Mouse (Mus musculus) brain, embryonic 18.5 days (tissue): Measurements from ENCODE around the gene Lrrtm4.

Experiments used
- DNase-seq: peaks from one replicate; pipeline ENCODE4 v3.0.0-alpha.2; 2012; ENCODE audit warnings: low read depth, low spot score

The Lrrtm4 gene

DNA sequence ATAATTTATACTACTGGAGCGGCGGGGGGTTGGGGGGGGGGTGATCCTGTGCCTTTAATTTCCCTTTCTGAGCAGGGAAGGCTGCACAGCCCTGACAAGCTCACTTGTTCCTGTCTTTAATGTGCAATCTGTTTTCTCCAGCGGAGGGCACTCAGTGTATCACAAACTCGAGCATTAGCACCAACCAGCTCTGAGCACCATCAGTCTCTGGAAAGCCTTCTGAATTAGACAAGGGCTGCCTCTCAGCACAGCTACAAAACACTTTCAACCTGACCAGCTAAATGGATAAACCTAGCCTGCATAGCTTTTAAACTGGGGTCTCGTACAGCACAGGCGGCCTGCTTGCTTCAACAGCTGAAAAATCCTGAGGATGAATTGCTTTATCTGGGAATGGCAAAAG is at the start of gene Lrrtm4:
Lrrtm4 (plus strand) TSS at position 113 of the 400 bp plus-strand sequence.
- peak; percentile 71 for DNase-seq

DNA sequence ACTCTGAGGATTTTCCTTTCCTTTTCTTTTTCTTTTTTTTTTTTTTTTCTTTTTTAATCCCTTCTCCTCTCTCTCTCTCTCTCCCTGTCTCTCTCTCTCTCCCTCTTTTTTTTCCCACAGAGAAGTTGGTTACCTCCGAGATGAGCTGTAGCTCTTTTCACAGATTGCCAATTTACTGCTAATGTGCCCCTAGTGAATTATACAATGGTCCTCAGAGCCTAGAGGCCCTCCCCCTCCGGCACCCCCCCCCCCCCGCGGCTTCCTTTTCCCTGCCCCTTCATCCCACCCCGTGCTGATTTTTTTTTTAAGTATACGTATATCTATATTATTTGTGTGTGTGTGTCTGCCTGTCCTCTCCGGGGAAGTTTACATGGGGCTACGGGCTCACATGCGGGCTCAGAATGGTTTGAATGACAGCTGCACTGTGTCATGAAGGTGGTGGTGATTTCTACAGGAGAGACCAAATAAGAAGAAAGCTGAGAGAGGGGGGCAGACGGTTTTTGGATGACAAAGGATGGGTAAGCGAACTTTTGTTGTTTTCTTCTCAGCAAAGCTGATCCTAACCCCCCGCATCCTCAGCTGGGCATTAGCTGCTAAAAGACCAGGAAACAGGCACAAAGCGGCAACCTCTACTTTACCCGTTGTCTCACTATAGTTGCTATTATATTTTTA is 648 bp downstream of the Lrrtm4 start:
- no peak for DNase-seq

DNA sequence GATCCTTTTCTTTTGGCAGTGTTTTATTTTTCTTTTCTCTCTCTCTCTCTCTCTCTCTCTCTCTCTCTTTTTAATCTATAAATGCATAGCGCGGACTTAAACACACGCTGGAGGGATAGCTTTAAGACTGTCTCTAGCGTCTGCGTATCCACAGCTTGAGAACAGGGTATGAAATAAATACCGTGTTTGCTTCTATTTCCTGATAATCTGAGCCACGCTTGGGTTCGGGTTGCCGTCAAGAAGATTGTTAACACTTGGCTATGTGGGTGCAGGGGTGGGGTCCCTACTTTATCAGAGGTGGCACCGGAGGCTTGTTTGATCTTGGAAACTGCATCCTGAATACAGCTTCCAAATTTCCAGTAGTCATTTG is 1.2 kb downstream of the Lrrtm4 start:
- no peak for DNase-seq

DNA sequence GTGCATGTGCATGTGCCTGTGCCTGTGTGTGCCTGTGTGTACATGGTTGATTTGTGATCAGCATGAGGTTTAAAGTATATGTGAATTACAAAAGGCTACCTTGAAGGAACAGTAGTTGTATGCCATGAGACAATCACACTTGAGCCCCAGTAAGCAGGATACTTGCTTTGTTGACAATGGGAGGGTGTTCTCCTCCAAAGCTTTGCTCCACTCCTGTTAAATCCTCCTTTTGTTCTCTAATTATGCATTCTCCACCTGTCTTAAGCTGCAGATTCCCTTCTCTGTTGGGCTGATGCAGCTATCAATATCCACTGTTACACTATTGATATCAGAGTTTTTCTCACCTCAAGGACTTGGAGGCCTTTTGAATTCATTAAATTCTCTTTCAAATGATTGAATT is 38.2 kb downstream of the Lrrtm4 start:
- no peak for DNase-seq

DNA sequence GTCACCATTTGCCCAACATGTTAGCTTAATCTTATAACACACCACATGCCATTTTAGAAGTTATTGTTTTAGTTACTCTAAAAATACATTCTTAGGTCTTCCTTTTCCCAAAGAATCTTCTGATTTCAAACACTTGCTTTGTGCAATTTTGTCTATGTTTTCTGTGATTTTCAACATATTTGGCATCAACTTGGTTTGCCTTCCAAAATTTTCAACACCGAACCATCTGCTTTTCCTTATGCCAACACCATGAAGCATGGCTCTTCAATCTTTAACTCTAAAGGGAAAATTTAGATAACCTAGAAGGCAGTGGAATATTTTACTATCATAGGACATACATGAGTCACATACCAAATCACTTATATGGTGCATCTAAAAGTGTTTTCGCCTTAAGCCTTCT is 59.3 kb downstream of the Lrrtm4 start:
- DNase-seq, result peak; percentile 39

DNA sequence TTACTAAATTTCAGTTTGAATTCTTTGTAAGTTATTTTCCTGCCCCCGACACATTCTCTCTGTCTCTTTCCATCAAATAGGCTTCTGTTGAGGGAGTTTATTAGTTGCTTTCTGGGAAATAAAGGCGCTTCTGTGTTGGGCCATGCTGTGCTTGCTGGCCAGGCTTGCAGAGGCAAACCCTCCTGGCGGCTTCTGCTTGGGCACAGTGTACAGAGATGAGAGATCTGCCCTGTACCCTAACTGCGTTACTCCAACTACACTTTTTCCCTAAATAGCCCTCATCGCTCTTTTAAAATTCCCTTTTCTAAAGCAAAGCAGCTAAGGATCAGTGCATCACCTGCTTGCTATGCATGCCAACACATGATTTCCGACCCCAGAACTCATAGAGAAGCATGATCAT is 60.6 kb downstream of the Lrrtm4 start:
- no peak for DNase-seq

DNA sequence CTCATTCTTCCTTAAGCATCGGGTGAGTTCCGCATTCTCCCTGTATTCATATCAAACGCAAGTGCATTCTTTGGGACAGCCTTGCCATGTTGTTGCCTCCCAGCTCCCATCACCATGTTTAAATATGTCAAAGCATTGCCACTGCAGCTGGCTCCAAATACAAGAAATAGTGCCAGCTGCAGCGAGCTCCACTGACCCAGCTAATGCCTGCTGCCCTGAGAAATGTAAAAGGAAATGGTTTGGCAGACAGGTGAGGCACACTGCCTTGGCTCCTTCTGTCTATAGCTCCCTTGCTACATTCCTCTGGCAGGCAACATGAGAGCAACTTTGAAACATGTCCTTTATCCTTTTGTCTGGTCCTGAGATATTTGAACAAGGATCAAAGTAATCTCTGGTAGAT is 76.2 kb downstream of the Lrrtm4 start:
- no peak for DNase-seq

DNA sequence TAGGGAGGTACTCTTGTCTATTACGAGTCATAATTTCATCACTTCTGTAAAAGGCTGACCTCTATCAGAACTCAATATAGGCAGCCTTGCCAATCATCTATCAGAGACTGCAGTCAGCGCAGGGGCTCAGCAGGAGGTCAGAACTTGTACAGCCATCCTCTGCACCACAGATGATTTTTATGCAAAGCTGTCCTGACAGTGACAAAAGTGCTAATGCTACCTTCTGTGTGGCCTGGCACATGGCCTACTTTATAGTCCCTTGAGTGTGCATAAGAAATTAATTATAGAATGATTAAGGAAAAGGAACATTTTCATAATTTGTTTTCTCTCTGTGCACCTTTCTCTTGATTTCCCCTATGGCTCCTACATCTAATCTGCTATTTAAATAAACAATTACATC is 86.7 kb downstream of the Lrrtm4 start:
- DNase-seq, result no peak

DNA sequence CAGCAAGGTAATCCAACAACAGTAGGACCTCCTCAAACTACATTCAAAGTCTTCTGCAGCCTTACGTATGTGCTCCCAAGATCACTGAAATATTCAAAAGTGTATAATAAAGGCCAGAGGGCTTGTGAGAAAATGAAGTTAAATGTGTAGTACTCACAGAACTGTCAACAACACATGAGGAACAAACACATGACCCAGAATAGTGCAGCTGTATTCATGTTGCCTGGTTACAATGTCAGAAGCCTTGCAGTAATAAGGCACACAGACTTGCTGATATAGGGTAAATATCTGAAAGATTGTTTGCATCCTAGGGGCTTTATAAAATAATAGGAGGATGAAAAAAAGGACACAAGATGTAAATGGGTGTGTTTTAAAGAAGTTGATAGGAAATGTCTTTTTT is 87.2 kb downstream of the Lrrtm4 start:
- DNase-seq, result no peak

DNA sequence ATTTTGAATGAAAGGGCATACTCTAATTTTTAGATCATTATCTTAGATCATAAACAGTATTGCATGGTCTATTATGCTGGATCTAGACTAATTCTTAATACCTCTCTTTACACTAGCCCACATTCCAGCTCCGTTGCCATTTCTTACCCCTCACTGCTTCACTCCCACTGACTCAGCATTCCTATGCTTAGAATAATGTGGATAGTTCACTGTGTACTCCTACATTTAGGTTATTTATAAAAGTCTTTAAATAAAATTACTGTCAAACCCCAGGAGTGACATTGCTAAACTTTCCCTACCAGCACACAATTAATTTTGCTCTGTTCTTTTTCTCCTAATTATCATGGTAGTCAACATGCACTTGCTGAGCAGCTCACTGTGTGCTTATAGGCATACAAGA is 107.7 kb downstream of the Lrrtm4 start:
- no peak for DNase-seq

DNA sequence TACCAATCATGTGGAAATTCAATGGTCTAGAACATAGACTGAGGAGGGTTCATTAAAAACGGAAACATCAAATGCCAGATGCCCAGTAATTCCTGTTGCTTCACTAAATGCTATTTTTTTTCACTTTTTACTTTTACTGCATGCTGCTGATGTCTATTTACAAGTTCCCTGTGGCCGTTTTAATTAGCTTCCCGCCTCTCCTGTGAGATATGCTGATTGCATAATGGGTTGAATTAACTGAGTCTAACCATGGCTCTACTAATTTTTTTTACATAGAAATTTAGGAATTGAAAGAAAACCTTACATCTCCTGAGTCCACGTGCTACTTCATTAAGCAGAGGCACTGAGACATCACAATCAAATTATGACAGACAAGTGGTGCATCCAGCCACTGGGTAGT is 143.9 kb downstream of the Lrrtm4 start:
- DNase-seq, result no peak

DNA sequence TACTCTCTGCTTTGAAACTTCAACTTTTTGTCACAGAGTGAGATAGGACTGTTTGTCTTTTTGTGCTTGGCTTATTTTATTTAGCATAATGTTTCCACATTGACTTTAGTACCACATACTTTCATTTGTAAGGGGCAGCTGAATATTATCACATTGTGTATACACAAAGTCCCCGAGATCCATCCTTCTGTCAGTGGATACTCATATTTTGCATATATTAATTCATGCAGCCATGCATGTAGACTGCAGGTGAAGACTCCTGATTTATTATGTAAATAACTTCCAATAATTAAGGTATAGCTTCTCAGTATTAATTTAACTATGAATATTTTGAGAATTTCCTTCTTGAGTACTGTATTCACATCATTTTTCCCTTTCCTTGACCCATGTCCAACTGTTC is 163.2 kb downstream of the Lrrtm4 start:
- no peak for DNase-seq

DNA sequence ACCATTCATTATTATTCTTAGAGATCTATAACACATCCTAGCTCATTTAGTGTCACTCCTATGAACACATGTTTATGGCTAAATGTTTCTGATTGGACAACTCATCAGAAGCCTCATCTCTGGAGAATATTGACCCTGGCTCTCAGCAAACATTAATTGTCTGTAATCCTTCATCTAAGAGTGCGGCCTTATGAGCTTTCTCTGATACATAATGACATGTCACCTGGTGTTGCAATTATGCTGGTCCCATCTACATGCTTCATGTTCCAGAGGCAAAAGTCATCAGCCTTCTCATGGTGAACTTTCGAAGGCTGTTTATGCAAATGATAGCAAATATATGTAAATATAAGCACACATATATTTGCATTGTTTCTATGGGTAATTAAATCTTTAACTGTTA is 163.7 kb downstream of the Lrrtm4 start:
- DNase-seq, result no peak

DNA sequence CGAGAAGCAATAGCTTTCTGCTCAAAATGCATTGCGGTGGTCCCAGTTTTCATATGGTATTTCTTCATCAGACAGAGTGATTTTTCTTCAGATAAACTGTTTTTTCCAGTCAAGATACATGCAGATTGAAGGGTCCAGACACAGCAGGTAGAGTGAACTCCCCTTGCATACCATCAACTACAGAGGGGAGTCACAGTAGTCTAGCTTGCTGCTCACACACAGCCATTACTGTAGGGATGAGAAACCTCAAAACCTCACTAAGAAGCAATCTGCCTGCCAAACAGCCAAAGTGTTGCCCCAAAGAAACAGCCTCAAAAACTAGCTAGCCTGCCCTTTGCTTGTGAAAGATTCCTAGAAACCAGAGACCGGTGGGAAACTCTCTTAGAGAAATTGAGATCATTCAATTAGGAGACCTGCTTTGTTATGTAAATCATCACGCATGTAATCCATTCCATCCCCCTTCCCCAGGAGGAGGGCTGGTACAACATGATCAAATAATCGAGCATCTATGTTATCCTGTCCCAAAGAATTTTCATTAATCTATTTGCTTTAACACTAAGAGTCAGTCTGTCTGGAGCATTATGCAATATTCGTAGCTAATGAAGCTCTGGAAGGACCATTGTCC is 166.9 kb downstream of the Lrrtm4 start:
- DNase-seq, result no peak

DNA sequence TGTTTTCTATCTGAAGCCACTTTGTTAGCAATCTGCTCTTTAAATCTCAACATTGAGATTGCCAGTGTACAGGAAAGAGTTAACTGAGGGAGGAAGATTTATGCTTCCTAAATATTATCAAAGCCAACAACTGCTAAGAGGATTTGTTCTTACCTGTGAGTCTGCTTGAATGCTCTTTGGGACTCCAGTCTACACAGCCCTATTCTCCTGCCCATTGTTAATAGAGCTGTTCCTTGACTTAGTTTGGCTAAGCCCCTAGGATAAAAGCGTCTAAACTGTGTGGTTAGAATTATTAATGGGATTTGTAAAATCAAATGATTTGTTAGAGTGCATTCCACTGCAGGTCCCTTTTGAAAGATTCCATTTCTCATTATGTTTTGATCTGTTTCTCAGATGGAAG is 168.1 kb downstream of the Lrrtm4 start:
- no peak for DNase-seq

DNA sequence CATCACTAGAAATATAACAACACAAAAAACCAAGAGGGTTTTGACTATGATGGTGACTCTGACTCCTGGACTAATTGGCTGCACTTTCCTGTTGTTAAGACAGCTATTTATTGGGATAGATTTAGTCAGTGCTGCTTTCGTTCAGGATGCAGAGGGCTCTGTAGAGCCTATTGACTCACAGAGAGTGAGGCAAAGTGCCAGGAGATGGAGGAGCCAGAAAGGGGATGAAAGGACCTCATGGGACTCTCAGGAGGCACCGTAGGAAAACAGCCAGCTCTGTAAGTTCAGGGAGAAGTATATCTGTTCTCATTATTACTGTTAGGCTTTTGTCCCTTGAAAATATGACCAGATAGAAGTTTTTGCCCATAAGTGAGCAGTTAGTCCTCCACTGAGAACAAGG is 190.8 kb downstream of the Lrrtm4 start:
- no peak for DNase-seq

DNA sequence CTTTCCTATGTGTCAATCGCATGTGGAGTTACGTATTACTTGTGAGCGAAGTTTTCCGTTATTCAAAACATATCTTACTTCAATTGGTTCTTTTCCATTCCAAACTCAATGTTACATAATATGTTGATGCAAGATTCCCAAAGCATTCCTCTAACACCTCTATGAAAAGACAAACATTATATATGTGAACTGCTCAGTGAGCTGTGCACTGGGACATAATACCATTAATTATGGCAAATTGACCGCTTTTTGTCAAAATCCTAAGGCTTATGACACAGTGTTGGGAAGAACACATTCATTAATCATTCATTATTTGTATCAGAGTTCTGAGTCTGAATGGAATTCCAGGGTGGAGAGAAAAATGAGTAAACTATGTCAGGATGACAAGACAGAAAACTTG is 191.6 kb downstream of the Lrrtm4 start:
- no peak for DNase-seq

DNA sequence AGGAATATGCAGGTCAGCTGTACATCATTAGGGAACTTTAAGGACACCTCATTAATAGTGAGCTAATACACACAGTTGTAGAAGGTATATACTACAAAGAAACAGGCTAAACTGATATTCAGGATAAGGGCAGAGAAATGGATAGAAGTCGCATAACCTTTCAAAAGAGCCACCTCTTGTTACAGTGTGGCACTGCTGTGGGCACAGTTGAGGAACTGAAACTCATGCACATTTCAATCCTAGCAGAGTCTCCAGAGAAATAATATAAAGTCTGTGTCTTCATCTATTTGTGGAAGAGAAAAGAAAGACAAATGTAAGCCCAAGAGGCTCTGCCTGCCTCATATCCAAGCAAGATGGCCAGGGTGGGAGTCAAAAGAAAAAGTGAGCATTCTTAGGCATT is 242.9 kb downstream of the Lrrtm4 start:
- no peak for DNase-seq

DNA sequence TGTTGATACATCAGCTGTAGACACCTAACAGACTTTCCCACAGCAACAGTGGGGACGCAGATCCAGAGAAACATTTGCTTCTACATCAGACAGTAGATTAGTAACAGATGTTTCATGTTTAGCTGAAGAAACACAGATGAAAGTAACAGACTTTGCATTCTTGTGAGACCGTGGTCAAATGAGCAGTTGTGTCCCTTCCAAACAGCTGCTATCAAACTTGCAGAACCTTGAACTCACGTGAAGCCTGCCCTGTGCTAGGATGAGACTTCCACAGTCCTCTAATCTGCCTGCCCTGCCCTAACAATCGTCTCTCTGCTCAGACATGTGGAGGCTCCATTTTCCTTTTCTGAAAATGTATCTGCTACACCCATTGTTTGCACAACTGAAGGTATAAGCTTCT is 245.3 kb downstream of the Lrrtm4 start:
- DNase-seq, result no peak

DNA sequence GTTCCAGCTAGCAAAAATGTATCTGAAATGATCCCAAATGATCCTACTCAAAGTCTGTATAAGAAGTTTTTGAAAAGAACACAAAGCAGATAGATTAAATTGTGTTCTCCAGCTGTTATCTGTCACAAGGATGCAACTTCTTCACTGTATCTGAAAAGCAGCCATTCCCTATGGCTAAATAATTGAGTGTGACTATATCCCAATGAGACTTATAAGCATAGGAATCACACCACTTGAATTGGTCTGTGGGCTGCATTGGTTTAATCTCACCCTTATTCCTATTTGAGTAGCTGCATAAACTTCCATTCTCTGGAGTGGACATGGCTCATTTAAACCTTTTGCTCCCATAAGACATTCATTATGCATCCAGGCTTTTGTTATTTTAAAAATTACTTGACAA is 245.9 kb downstream of the Lrrtm4 start:
- no peak for DNase-seq

DNA sequence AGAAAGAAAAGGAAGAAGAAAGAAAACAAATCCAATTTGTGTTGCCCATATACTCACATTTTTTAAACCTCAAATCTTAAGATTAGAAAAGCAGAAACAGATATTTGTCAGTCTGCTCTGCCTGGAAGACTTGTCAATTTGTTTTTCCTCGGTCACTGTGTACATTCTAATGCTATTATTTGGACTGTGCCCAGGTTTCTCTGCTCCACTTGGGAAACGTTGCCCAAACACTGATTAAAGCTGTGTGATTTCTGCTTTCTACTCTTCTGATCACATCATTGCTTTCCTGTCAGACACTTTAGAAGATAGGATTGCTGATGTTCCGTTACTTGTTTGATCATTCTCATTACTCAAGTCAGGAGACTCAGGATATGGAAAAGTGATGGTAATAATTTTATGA is 247.1 kb downstream of the Lrrtm4 start:
- DNase-seq, result no peak

DNA sequence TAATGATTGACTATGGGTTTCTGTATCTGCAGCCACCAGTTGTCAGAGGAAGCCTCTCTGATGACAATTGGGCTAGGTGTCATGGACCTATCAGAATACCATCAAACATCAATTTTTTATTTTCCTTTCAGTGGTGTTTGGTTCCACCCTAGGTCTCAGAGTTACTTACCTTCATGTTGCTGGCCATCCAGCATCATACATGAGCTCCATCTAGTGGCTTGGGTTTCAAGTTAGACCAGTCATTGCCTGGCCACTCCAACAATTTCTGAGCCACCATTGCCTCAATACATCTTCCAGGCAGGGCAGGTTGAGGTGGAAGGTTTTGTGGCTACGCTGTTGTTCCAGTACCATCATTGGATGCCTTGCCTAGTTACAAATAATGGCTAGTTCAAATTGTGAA is 268.3 kb downstream of the Lrrtm4 start:
- no peak for DNase-seq

DNA sequence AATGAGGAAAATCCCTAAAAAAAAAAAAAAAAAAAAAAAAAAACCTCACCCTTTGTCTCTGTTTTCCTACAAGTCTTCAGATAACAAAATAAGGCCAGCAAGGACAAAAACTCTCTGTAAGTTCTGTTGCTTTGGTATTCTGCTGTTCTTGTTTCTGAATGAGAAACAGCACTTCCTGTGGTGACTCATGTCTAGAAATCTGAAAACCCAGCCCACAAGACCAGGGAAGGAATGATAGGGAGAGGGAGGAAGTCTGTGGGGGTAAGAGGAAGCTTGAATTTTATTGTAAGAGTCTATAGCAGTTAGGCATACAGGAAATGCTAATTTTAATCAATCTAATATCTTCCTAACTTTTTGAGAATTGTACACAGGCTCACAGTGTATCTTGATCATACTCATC is 283.2 kb downstream of the Lrrtm4 start:
- no peak for DNase-seq

DNA sequence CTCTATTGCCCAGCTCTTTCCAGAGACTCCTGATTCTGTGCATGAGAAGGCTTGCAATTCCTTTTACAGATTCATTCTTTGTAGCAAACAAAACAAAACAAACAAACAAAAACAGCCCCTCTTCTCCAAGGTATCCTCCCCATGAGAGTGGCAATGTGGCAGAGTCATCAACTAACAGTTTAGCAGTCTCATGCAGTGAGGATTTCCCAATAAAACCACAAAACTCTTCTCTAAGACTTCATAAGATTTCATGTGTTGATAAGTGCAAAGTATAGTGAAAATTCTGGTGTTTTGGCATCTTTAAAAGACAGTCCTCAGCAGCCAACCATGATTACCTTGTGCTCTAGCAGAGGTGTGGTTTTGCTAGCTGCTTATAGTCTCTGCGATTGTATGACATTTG is 284.9 kb downstream of the Lrrtm4 start:
- no peak for DNase-seq
